Mouse (Mus musculus) C2C12 (cell line): Measurements from ENCODE around the gene Senp1.

ENCODE experiments used
- CTCF ChIP-seq: IDR thresholded peaks from one replicate; pipeline ENCODE4 v1.5.1; 2011; ENCODE audit not compliant: control insufficient read depth, insufficient read depth, insufficient read length
- FOSL1 ChIP-seq: IDR thresholded peaks from one replicate; pipeline ENCODE4 v1.8.0; 2011; ENCODE audit warnings: mild to moderate bottlenecking, low read length; ENCODE audit not compliant: poor library complexity, insufficient read depth, severe bottlenecking
- MAX ChIP-seq: IDR thresholded peaks from one replicate; pipeline ENCODE4 v1.6.1; 2011; ENCODE audit warnings: mild to moderate bottlenecking, control low read depth

- TF ChIP-seq CTCF, result no peak
- TF ChIP-seq MAX, result no peak
- TF ChIP-seq FOSL1, result no peak
Measured at GRCm38 (mm10) chr15:98120831-98121230, 27.3 kb upstream of the Senp1 start.
